Mouse (Mus musculus) neutrophil, adult 5-6 weeks (primary cell): Measurements from ENCODE around the gene Adap2. TPM values are rescaled to one million over a fixed set of nuclear protein-coding genes. Genes with fewer than 3 reads are reported as not detected.
"Not testable (repeated sequence)": the region's sequence is repeated elsewhere in the genome, so short reads cannot be mapped to it uniquely, and the experiment has no call there.

Experiments
- ATAC-seq: fragments of 151-379, 151-347 bp; 2 replicates; pipeline ENCODE4 v1.8.0; 2017; ENCODE audit warnings: mild to moderate bottlenecking, moderate TSS enrichment; ENCODE audit not compliant: insufficient number of reproducible peaks, poor library complexity, low FRiP score, severe bottlenecking; ENCODE audit errors: extremely low read depth
- total RNA-seq: library from RNA; stranded (forward); fragments of 200-1000 nt; gene quantifications from 2 replicates; pipeline ENCODE4 v1.2.3, GENCODE M21; 2017

The Adap2 gene
- total RNA-seq: 1.0 and 1.6 TPM in 2 replicates

- peak; percentile 93 for ATAC-seq
Measured at GRCm38 (mm10) chr11:80153857-80154495, at the start of gene Adap2. TSS of gene Adap2 (plus strand) at chr11:80154105.

- no peak for ATAC-seq
Measured at GRCm38 (mm10) chr11:80104407-80104806, 49.5 kb upstream of the Adap2 start.

GRCm38 (mm10) chr11:80116411-80116810 lies 37.5 kb upstream of the Adap2 start:
- ATAC-seq: no peak

- ATAC-seq: no peak
Measured at GRCm38 (mm10) chr11:80132050-80132449, 21.9 kb upstream of the Adap2 start.

GRCm38 (mm10) chr11:80134744-80135143 lies 19.2 kb upstream of the Adap2 start:
- ATAC-seq: no peak

- no peak for ATAC-seq
Measured at GRCm38 (mm10) chr11:80135954-80136683, 17.8 kb upstream of the Adap2 start.

GRCm38 (mm10) chr11:80136786-80137185 lies 17.1 kb upstream of the Adap2 start:
- no peak for ATAC-seq

GRCm38 (mm10) chr11:80137773-80138172 lies 16.1 kb upstream of the Adap2 start:
- no peak for ATAC-seq

- ATAC-seq: peak; percentile 69
Measured at GRCm38 (mm10) chr11:80141825-80142521, 11.9 kb upstream of the Adap2 start, which contains the start of gene Tefm. TSS of gene Tefm (minus strand) at chr11:80142175.

- ATAC-seq: no peak
Measured at GRCm38 (mm10) chr11:80142872-80143271, 11.0 kb upstream of the Adap2 start.

- peak; percentile 80 for ATAC-seq
Measured at GRCm38 (mm10) chr11:80145787-80146275, 8.1 kb upstream of the Adap2 start.

GRCm38 (mm10) chr11:80147748-80148147 lies 6.2 kb upstream of the Adap2 start:
- no peak for ATAC-seq

GRCm38 (mm10) chr11:80148313-80148712 lies 5.6 kb upstream of the Adap2 start:
- no peak for ATAC-seq

- not testable (repeated sequence) for ATAC-seq
Measured at GRCm38 (mm10) chr11:80148974-80149373, 4.9 kb upstream of the Adap2 start.

- no peak for ATAC-seq
Measured at GRCm38 (mm10) chr11:80149412-80150023, 4.4 kb upstream of the Adap2 start.

GRCm38 (mm10) chr11:80150566-80150965 lies 3.3 kb upstream of the Adap2 start:
- no peak for ATAC-seq

GRCm38 (mm10) chr11:80151541-80151940 lies 2.4 kb upstream of the Adap2 start:
- no peak for ATAC-seq

GRCm38 (mm10) chr11:80152376-80152775 lies 1.5 kb upstream of the Adap2 start:
- no peak for ATAC-seq

GRCm38 (mm10) chr11:80154501-80154900 lies 596 bp downstream of the Adap2 start:
- ATAC-seq: no peak
